Mouse (Mus musculus) stomach, embryonic 14.5 days (tissue): Measurements from ENCODE around the gene Gm45261. TPM values are rescaled to one million over a fixed set of nuclear protein-coding genes. Genes with fewer than 3 reads are reported as not detected.
A peak's percentile ranks its signal among the peaks of the same experiment; 100 is the strongest.

ENCODE experiments used
- ATAC-seq: fragments of 200-750 bp; cut with Nextera tagmentation; 2 replicates; pipeline ENCODE4 v1.8.0; 2017; ENCODE audit warnings: low read depth, moderate TSS enrichment; ENCODE audit not compliant: insufficient number of reproducible peaks, insufficient read depth, low FRiP score
- H3K27ac ChIP-seq: fragments of 300-500 bp; sonication (generic); 2 replicates; pipeline ENCODE4 v1.5.1; 2014; ENCODE audit warnings: mild to moderate bottlenecking, low read length, moderate library complexity, mixed read lengths
- H3K27me3 ChIP-seq: fragments of 300-500 bp; sonication (generic); 2 replicates; pipeline ENCODE4 v1.6.1; 2014; ENCODE audit warnings: low read length, control low read depth, mixed read lengths; ENCODE audit not compliant: control insufficient read depth, insufficient read depth
- H3K36me3 ChIP-seq: fragments of 300-500 bp; sonication (generic); 2 replicates; pipeline ENCODE4 v1.6.1; 2014; ENCODE audit warnings: mild to moderate bottlenecking, control low read depth, low read length, moderate library complexity, mixed read lengths; ENCODE audit not compliant: control insufficient read depth, insufficient read depth
- H3K4me1 ChIP-seq: fragments of 300-500 bp; sonication (generic); 2 replicates; pipeline ENCODE4 v1.6.1; 2014; ENCODE audit warnings: low read length, control low read depth, mixed read lengths; ENCODE audit not compliant: control insufficient read depth, insufficient read depth
- H3K4me2 ChIP-seq: fragments of 300-500 bp; sonication (generic); replicated peaks from 2 replicates; pipeline ENCODE4 v1.6.1; 2014; ENCODE audit warnings: low read depth, low read length, control low read depth
- H3K4me3 ChIP-seq: fragments of 300-500 bp; sonication (generic); 2 replicates; pipeline ENCODE4 v1.5.1; 2014; ENCODE audit warnings: low read depth, low read length, control low read depth
- H3K9ac ChIP-seq: fragments of 300-500 bp; sonication (generic); replicated peaks from 2 replicates; pipeline ENCODE4 v1.6.1; 2014; ENCODE audit warnings: low read depth, mild to moderate bottlenecking, control low read depth, low read length, moderate library complexity, mixed read lengths
- H3K9me3 ChIP-seq: fragments of 300-500 bp; sonication (generic); 2 replicates; pipeline ENCODE4 v1.6.1; 2016; ENCODE audit warnings: low read depth, low read length, control low read depth; ENCODE audit not compliant: control insufficient read depth
- WGBS: fragments of 180-500 bp; shearing (Covaris S2); extraction: QIAGEN DNeasy Blood & Tissue Kit; methylation state at CpG from one replicate; pipeline ENCODE4 v1.1.7; 2014; 5-methylcytosine and 5-hydroxymethylcytosine counted together
- polyA plus RNA-seq: library from polyadenylated mRNA; unstranded; fragments of >200 nt; fragmentation: Nextera tagmentation; extraction: Ambion mirVana; gene quantifications from 2 replicates; pipeline ENCODE4 v1.2.1, GENCODE M21; 2014

Gm45261 gene
- polyA plus RNA-seq, 1 experiment from 2014 or later, result not detected

DNA sequence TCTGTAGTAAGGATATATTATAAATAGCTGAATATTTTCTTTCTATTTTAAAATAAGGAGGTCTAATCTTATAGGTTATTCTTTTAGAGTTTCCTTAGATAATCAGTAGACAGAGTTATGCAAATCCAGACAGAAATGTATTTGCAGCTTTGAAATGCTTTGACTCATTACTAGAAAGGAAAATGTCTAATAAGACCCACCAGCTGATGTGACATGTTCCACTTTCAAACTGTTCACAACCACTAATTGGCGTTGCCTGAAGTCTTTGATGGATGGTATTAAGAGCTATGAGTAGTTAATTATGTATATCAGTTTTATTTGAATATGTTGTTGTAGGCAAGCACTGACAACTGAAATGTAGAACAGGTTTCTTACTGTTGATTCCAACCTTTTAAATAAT is 1.3 kb downstream of the Gm45261 start:
- H3K27ac ChIP-seq, result no peak overlapping the region
- WGBS, result 87% methylated on average over 1 of the region's 1 CpGs
- no peak overlapping the region for H3K4me2 ChIP-seq
- H3K4me1 ChIP-seq, result no peaks in the 10 kb centered on the region
- ATAC-seq, result no peak
- no peaks in the 10 kb centered on the region for H3K36me3 ChIP-seq
- H3K9me3 ChIP-seq, result no peaks in the 10 kb centered on the region
- no peak overlapping the region for H3K9ac ChIP-seq
- no peaks in the 10 kb centered on the region for H3K27me3 ChIP-seq
- no peak overlapping the region for H3K4me3 ChIP-seq

- no peaks in the 10 kb centered on the region for H3K27me3 ChIP-seq
Measured at GRCm38 (mm10) chr1:80459477-80459876, 1.8 kb downstream of the Gm45261 start.

DNA sequence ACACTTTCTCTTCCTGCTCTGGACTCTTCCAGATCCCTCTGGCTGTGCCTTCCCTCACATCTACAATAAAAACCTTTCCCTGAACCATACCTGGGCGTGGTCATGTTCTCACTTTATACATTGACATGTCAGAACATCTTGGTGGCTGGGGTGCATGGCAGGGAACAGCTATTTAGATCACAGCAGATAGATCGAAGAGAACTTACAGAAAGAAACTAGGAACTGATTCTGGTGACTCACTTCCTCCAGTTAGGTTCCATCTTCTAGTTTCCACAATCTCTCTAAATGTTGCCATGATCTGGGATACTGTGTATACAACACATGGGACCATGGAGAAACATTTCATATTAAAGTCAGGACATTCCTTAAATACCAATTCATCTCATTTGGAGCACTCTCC is 7.3 kb downstream of the Gm45261 start:
- Histone ChIP-seq H3K9me3 (no peaks in the 10 kb centered on the region), H3K4me3 (no peak overlapping the region), H3K27ac (no peak overlapping the region), H3K4me2 (no peak overlapping the region), H3K4me1 (no peaks in the 10 kb centered on the region), H3K9ac (no peak overlapping the region), H3K36me3 (no peaks in the 10 kb centered on the region), H3K27me3 (no peaks in the 10 kb centered on the region)
- WGBS, result 72% methylated on average over 2 of the region's 2 CpGs
- no peak for ATAC-seq

More at GRCm38 (mm10) chr1:80459477-80459876, 1.8 kb downstream of the Gm45261 start:
- H3K4me3 ChIP-seq, result no peak overlapping the region
- no peak for ATAC-seq
- H3K4me2 ChIP-seq, result no peak overlapping the region
- H3K9ac ChIP-seq, result no peak overlapping the region
- H3K27ac ChIP-seq, result no peak overlapping the region
- H3K9me3 ChIP-seq, result no peaks in the 10 kb centered on the region
- no peaks in the 10 kb centered on the region for H3K36me3 ChIP-seq
- H3K4me1 ChIP-seq, result no peaks in the 10 kb centered on the region

GRCm38 (mm10) chr1:80451914-80452549 is 9.2 kb downstream of the Gm45261 start:
- 78% methylated on average over 1 of the region's 1 CpGs for WGBS
- Histone ChIP-seq H3K27me3 (no peaks in the 10 kb centered on the region), H3K4me1 (no peaks in the 10 kb centered on the region), H3K36me3 (no peaks in the 10 kb centered on the region), H3K9me3 (no peaks in the 10 kb centered on the region), H3K27ac (no peak overlapping the region), H3K4me2 (no peak overlapping the region), H3K4me3 (no peak overlapping the region), H3K9ac (no peak overlapping the region)
- no peak for ATAC-seq

- H3K4me2 ChIP-seq, result no peak overlapping the region
Measured at GRCm38 (mm10) chr1:80447554-80447953, 13.7 kb downstream of the Gm45261 start.

DNA sequence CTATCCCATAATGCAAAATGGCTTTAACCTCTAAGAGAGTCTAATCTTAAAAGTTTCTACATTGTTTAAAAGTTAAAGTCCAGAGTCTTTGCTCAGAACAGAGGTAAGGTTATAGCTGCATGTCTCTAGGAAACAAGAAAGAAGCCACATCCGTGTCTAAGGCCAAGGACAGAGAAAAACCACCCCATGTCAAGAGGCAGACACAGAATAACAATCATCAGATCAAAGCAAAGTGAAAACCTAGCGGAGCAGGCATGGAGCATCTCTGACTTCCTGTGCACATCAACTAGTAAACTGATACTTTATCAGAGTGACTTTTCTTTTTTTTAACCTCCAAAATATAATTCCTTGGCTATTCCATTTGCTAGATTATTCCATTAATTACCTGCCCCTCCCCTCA is 20.3 kb downstream of the Gm45261 start:
- no peak overlapping the region for H3K4me3 ChIP-seq
- H3K9me3 ChIP-seq, result no peaks in the 10 kb centered on the region
- H3K4me2 ChIP-seq, result no peak overlapping the region
- WGBS, result 77% methylated on average over 2 of the region's 2 CpGs
- no peaks in the 10 kb centered on the region for H3K4me1 ChIP-seq
- ATAC-seq, result no peak
- H3K36me3 ChIP-seq, result no peaks in the 10 kb centered on the region
- H3K27ac ChIP-seq, result no peak overlapping the region
- no peak overlapping the region for H3K9ac ChIP-seq
- H3K27me3 ChIP-seq, result no peaks in the 10 kb centered on the region

More at GRCm38 (mm10) chr1:80447554-80447953, 13.7 kb downstream of the Gm45261 start:
- H3K36me3 ChIP-seq, result no peaks in the 10 kb centered on the region
- H3K4me3 ChIP-seq, result no peak overlapping the region
- no peak overlapping the region for H3K27ac ChIP-seq
- no peaks in the 10 kb centered on the region for H3K9me3 ChIP-seq
- H3K4me1 ChIP-seq, result no peaks in the 10 kb centered on the region
- no peak for ATAC-seq
- H3K27me3 ChIP-seq, result no peaks in the 10 kb centered on the region
- H3K9ac ChIP-seq, result no peak overlapping the region
- WGBS, result 39% methylated on average over 1 of the region's 1 CpGs

DNA sequence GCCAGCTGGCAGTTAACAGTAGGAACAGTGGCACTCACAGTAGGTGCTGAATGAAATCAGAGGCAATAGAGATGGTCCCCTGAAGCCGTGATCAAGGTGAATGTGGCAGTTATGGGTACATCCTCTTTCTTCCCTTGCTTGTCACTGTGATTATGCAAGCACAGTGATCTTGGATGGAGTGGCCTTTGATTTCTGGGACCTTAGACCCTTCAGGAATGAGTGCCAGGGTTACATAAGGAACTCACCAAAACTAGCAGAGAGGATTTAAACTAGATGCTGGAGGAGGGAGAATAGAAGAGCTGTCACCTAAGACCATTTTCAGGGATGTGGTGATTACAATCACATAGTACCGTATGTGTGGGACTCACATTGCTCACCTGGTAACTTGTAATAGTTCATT is 22.7 kb downstream of the Gm45261 start:
- H3K36me3 ChIP-seq, result no peaks in the 10 kb centered on the region
- H3K9ac ChIP-seq, result no peak overlapping the region
- no peak for ATAC-seq
- H3K9me3 ChIP-seq, result no peaks in the 10 kb centered on the region
- no peak overlapping the region for H3K4me2 ChIP-seq
- 83% methylated on average over 2 of the region's 2 CpGs for WGBS
- H3K4me1 ChIP-seq, result no peaks in the 10 kb centered on the region
- no peak overlapping the region for H3K27ac ChIP-seq
- no peaks in the 10 kb centered on the region for H3K27me3 ChIP-seq
- no peak overlapping the region for H3K4me3 ChIP-seq

DNA sequence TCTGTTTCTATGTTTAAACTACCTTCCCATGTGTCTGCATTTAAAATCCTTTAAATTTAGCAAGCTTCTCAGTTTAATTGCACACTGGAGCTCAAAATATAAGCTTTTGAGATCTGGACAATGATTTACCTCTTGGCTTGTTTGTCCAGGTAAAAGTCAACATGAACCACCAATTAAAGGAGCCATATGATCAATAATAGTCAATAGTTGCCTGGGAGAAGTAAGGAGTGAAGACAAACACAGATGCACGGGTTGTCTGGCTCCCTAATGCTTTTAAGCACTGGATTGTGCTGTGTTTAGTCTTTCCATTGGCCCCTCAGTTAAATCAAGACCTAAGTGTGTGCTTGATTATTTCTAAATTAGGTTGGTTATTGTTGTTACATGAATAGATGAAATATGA is 33.3 kb downstream of the Gm45261 start:
- 46% methylated on average over 1 of the region's 1 CpGs for WGBS
- Histone ChIP-seq H3K27me3 (no peaks in the 10 kb centered on the region), H3K4me3 (no peak overlapping the region), H3K36me3 (no peaks in the 10 kb centered on the region), H3K27ac (no peak overlapping the region), H3K4me1 (no peaks in the 10 kb centered on the region), H3K9ac (no peak overlapping the region), H3K4me2 (no peak overlapping the region), H3K9me3 (no peaks in the 10 kb centered on the region)
- ATAC-seq, result no peak

DNA sequence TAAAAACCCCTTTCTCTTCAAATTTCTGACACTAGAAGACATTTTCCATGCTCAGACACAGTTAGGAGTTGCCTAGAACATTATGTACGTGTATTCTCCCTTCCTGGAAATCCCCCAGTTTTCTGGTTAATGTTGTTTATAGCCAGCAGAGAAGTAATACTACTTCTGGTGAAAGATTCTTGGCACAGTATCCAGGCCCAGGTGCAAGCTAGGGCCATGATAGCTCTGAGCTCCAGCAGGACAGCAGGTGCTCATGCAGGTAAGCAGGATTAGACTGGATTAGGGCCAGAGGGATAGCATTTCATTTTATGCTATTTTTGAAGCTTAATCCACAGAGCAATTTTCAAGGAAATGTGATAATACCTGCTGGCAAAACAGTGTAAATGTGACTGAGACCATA is 33.8 kb downstream of the Gm45261 start:
- peak overlapping the region; percentile 21; the same call in 1 of the 2 replicates for H3K27ac ChIP-seq
- WGBS, result 40% methylated on average over 1 of the region's 1 CpGs
- ATAC-seq, result peak; percentile 61; the same call in 1 of the 2 replicates

More for the DNA sequence above, 33.8 kb downstream of the Gm45261 start:
- Histone ChIP-seq H3K9me3 (no peaks in the 10 kb centered on the region), H3K36me3 (no peaks in the 10 kb centered on the region), H3K9ac (no peak overlapping the region), H3K4me1 (no peaks in the 10 kb centered on the region), H3K27me3 (no peaks in the 10 kb centered on the region), H3K4me2 (no peak overlapping the region), H3K4me3 (no peak overlapping the region)
